Mouse (Mus musculus): ENCODE results near the gene Aox4.

DNA sequence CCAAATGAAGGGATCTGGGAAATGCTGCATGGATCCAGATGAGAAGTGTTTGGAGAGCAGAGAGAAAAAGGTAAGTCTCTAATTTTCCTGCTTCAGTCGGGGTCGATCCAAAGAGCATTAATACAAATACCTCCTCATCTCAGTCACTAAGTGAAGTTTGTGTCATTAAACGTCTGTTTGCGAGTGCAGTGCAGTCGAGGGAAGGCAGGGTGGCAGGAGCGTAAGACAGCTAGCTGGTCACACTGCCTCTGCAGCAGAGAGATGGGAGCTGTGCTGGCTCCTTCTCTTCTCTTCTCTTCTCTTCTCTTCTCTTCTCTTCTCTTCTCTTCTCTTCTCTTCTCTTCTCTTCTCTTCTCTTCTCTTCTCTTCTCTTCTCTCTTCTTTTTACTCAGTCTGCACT lies 17.9 kb downstream of the Aox4 start:
- TF ChIP-seq POLR2A (IDR thresholded peaks at IDR 0.05; ENCODE audit: borderline replicate concordance, control insufficient read depth, low read depth, low read length) (no peak), CTCF (IDR thresholded peaks at IDR 0.05; ENCODE audit: control insufficient read depth, insufficient read depth, low read length) (no peak)
